Mouse (Mus musculus): ENCODE data around the gene Trim43b. TPM values are rescaled to one million over a fixed set of nuclear protein-coding genes. Genes with fewer than 3 reads are reported as not detected.
A peak's percentile ranks its signal among the peaks of the same experiment; 100 is the strongest.
"Not testable (repeated sequence)": the region's sequence is repeated elsewhere in the genome, so short reads cannot be mapped to it uniquely, and the experiment has no call there.

Gene Trim43b
- polyA plus RNA-seq (2015; fragmentation: Nextera tagmentation; extraction: Ambion mirVana) = not detected in 2 replicates

DNA sequence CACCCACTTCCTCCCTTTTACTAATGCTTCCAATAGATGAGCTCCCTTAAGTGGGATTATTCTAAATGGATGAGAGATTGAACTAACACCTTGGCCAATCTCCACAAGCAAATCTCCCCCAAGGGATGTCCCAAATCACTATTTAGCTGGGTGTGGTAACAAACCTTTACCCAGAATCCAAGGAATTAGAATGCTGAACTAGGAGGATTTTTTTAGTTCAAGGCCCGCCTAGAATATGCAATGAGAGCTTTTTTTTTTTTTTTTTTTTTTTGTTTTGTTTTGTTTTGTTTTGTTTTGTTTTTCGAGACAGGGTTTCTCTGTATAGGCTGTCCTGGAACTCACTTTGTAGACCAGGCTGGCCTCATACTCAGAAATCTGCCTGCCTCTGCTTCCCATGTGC is at the start of gene Trim43b:
Trim43b (minus strand) TSS at position 101 of the 400 bp plus-strand sequence.
- H3K4me1 ChIP-seq; H3K27me3 ChIP-seq (replicated peaks); ATAC-seq (replicated peaks); H3K9ac ChIP-seq; H3K4me2 ChIP-seq; H3K9me3 ChIP-seq; H3K36me3 ChIP-seq (replicated peaks); H3K27ac ChIP-seq; H3K4me3 ChIP-seq: not testable (repeated sequence)
- 80% methylated on average over 1 of the region's 2 CpGs for WGBS

DNA sequence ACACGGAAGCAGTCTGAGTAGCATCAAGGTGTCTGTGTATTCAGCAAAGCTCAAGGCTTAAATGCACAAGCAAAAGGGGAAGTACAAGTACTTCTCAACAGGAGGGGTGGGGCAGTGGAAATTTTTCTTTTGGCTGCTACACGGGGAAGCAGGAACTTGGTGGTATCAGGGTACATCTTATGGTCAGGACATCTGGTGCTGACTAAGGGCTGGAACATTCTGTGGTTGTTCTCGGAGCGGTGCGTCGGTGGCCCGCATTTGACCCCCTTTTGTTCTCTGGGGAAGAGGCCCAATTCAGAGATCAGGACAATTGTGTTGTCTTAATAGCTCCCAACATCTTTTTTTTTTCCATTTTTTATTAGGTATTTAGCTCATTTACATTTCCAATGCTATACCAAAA is 11.9 kb upstream of the Trim43b start:
- not testable (repeated sequence) for H3K27ac ChIP-seq; H3K4me1 ChIP-seq; H3K9me3 ChIP-seq; H3K36me3 ChIP-seq (replicated peaks); H3K4me2 ChIP-seq; ATAC-seq (replicated peaks); H3K27me3 ChIP-seq (replicated peaks); H3K4me3 ChIP-seq; H3K9ac ChIP-seq
- whole genome bisulfite sequencing = 89% methylated on average over 7 of the region's 7 CpGs

DNA sequence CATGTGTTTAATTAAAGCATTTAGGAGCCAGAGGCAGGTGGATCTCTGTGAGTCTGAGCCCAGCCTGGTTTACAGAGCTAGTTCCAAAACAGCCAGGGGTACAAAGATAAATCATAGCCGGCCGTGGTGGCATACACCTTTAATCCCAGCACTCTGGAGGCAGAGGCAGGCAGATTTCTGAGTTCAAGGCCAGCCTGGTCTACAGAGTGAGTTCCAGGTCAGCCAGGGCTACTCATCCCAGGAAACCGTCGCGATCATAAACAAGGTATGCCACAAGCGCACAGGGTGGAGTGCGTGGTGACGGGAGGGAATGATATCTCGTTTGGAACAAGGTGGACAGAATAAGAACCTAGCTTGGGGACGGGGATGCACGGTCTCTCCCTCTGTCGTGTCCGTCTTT is 5.9 kb downstream of the Trim43b start:
- H3K4me2 ChIP-seq; H3K4me1 ChIP-seq; H3K9me3 ChIP-seq; H3K9ac ChIP-seq; H3K27me3 ChIP-seq (replicated peaks); H3K36me3 ChIP-seq (replicated peaks); H3K27ac ChIP-seq; ATAC-seq (replicated peaks); H3K4me3 ChIP-seq: not testable (repeated sequence)
- 96% methylated on average over 13 of the region's 13 CpGs for WGBS

DNA sequence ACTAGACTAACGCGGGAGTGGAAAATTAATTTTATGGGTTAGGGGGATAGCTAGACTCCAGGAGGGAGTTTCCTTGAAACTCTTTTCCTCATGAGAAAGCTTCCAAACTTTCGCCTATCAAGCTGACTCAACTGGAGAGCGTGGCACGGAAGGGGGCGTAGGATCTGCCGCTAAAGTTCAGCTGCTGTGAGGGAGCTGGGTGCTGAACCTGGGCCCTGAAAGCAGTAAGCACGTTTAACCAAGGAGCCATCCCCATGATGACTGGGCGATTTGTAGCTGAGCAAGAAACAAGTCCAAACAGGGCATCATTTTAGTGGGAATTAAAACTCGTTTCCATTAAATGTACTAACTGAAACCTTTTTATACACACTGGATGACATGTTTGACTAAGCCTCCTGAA is 13.0 kb downstream of the Trim43b start:
- not testable (repeated sequence) for H3K9me3 ChIP-seq; H3K36me3 ChIP-seq (replicated peaks); H3K9ac ChIP-seq; H3K27me3 ChIP-seq (replicated peaks); H3K27ac ChIP-seq; H3K4me2 ChIP-seq; ATAC-seq (replicated peaks); H3K4me3 ChIP-seq; H3K4me1 ChIP-seq
- WGBS = 89% methylated on average over 10 of the region's 10 CpGs

DNA sequence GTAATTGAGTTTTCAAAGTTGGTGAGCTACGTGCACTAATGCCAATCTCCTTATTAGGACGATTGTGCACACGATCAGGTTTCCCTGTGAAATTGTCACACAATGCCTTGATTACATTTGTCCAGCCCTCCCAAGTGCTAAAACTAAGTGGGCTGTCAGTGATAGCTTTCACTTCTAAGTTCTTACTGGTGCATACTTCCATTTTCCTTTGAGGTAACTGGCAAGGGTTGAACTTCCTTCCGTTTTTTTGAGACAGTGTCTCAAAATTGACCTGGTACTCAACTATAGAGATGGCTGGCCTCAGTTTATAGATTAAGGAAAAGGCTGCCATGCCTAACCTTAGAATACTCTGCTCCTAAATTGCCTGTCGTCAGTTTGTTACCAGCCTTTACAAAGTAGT is 16.1 kb downstream of the Trim43b start:
- not testable (repeated sequence) for H3K27me3 ChIP-seq (replicated peaks); H3K9ac ChIP-seq; H3K27ac ChIP-seq; H3K36me3 ChIP-seq (replicated peaks); H3K4me1 ChIP-seq; H3K4me3 ChIP-seq; H3K4me2 ChIP-seq; H3K9me3 ChIP-seq; ATAC-seq (replicated peaks)
- 90% methylated on average over 2 of the region's 5 CpGs for WGBS

DNA sequence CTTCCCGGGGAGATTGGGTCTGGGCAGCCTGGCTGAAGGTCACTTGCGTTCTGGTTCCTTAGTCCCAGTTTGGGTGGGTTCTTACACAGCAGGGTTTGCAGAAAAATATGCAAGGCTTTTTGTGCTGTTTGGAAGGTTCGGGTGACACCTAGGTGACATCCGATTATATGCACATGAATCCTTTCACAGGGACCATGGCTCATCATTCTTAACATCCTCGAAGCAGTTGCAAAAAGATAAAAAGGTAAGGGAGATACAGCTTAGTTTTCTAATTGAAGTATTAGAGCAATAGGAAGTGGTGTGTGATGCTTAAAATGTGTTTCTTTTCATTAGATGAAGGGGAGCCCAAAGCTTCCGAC is 25.5 kb downstream of the Trim43b start:
- H3K9me3 ChIP-seq; H3K36me3 ChIP-seq (replicated peaks); H3K9ac ChIP-seq; H3K4me1 ChIP-seq; H3K27me3 ChIP-seq (replicated peaks); H3K27ac ChIP-seq: not testable (repeated sequence)
- H3K4me3 ChIP-seq = peak overlapping the region; percentile 24; the same call in 1 of the 2 replicates
- peak; percentile 66 for ATAC-seq (replicated peaks)
- WGBS = 93% methylated on average over 4 of the region's 6 CpGs
- H3K4me2 ChIP-seq = peak overlapping the region; percentile 37

DNA sequence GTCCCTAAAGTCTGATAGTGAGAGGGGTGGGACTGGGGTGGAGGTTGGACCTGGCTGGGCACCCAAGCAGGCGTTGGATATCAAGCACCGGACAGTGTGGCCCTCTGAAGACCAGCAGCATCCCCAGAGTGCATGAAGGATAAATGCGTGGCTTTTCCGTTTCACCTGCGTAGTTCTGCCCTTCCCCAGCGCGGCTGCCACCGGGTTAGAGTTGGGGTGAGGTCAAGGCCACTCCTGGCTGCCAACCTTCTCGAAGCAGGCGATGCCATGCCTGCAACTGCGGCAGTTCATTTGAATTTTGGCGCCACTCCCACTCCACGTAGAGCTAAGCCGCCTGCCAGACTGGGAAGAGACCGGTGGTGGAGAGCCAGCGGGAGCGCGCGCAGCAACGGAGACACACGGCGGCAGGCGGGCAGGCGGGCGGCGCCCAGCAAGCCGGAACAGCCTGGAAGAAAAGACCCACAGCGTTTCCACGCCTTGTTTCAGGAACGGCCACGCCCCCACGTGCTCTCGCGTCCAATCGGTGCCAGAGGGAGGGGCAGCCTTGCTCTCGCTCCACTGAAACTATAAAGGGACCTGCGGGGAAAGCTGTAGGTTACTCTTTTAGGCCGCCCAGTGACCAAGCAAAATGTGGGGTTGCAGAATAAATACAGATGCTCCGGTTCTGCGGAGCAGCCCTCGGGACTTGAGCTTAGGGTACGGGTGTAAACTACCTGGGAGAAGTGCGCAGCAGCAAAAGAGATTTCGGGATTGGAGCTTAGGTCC is 26.1 kb downstream of the Trim43b start:
- peak; percentile 100 for ATAC-seq (replicated peaks)
- not testable (repeated sequence) for H3K27me3 ChIP-seq (replicated peaks); H3K9ac ChIP-seq; H3K27ac ChIP-seq; H3K36me3 ChIP-seq (replicated peaks); H3K4me1 ChIP-seq; H3K9me3 ChIP-seq
- WGBS = 56% methylated on average over 40 of the region's 44 CpGs
- H3K4me2 ChIP-seq = peak overlapping the region; percentile 37
- H3K4me3 ChIP-seq = peak overlapping the region; percentile 24

Other genes with a start within 250 kb of the Trim43b start
- not detected in 2 replicates for gene Bcl2a1a, start 135.9 kb downstream of the Trim43b start, polyA plus RNA-seq (2015; fragmentation: Nextera tagmentation; extraction: Ambion mirVana)
- 0.40 and 1.1 TPM in 2 replicates for gene Bcl2a1b, start 106.4 kb upstream of the Trim43b start, polyA plus RNA-seq (2015; fragmentation: Nextera tagmentation; extraction: Ambion mirVana)
- gene Gm29094, start 106.5 kb upstream of the Trim43b start, polyA plus RNA-seq (2015; fragmentation: Nextera tagmentation; extraction: Ambion mirVana) = 1.4 TPM in 1 of 2 replicates, not detected in the other
- 12.2 and 13.1 TPM in 2 replicates for gene Mthfs, start 117.8 kb upstream of the Trim43b start, polyA plus RNA-seq (2015; fragmentation: Nextera tagmentation; extraction: Ambion mirVana)